Mouse (Mus musculus) gastrocnemius, postnatal 10 days (tissue): ENCODE measurements around the gene Adam23. TPM values are rescaled to one million over a fixed set of nuclear protein-coding genes. Genes with fewer than 3 reads are reported as not detected.
A peak's percentile ranks its signal among the peaks of the same experiment; 100 is the strongest.
"Not testable (repeated sequence)": the region's sequence is repeated elsewhere in the genome, so short reads cannot be mapped to it uniquely, and the experiment has no call there.

Experiments
- DNase-seq: peaks from one replicate; pipeline ENCODE4 v3.0.0; 2021; ENCODE audit warnings: mixed read lengths
- total RNA-seq, 2 experiments: library from RNA; stranded (reverse); gene quantifications; 2 replicates each; pipeline ENCODE4 v1.2.3; 2021

Adam23 gene
- total RNA-seq, 2 experiments from 2014 or later, result 9.7 to 11.8 TPM

DNA sequence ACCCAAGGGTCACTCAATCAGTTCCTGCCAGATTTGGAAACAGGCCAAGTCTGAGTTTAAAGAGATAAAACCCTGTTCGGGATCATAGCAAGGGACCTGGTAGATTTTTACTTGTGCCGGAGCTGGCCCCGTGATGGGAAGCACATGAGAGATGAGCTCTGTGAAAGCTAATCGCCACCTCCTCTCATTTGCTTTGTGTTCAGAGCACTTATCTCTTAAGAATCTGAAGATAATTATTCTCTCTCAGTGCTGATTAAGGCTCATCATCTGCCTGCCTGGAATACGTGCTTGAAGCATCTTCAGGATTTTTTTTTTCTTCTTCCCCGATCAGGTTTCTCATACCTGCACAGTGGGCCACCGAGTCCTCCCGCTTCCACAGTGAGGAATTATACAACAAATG, 133.5 kb downstream of the Adam23 start:
- DNase-seq, result no peak

DNA sequence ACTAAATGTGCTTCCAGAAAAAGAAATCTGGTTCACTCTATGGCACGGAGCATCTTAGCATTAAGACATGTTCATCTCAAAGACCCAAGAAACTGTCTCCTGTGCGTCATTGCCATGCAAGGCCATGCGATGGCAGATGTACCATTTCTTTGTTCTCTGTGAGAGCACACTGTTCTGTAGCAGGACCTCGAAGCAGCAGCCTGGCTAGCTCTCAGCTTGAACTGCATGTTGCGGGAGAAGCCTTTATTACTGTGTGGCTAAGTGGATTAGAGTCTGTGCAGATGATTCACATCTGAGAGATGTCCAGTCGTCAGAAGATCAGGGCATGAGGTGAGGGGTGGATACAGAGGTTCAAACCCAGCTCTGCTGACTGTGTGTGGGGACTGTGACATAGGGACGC, 141.2 kb downstream of the Adam23 start:
- DNase-seq, result no peak

DNA sequence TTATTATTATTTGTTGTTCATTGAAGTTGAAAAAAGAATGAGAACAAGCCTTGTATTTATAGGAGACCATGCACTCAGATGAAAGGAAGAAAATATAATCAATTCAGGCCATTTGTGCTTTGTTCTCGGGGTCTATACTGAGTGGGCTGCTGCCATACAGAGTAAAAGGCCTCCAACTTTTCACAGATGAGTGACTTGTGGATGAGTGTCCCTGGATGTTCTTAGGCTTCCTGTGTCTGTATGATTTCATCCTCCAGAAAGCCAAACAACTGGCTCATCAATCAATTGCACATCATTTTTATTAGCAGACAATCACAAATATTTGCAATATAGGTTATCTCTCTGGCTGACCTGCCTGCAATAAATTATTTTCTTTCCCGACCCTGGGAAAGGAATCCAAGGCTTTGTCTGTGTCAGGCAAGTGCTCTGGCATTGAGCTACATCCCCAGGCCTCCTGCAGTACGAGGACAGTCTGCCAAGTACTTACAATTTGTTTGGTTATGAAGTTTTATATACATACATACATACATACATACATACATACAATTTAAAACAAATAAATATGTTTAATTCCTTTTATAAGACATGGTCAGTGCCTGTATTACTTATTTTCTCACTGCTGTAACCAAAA, 158.3 kb downstream of the Adam23 start:
- DNase-seq, result no peak

GRCm38 (mm10) chr1:63609613-63610012, 163.9 kb downstream of the Adam23 start:
- no peak for DNase-seq

- peak; percentile 64 for DNase-seq
Measured at GRCm38 (mm10) chr1:63614594-63614993, 168.9 kb downstream of the Adam23 start.

- DNase-seq, result no peak
Measured at GRCm38 (mm10) chr1:63615668-63616067, 170.0 kb downstream of the Adam23 start, which contains the start of gene Gm39653. TSS of gene Gm39653 (plus strand) at chr1:63615968.

DNA sequence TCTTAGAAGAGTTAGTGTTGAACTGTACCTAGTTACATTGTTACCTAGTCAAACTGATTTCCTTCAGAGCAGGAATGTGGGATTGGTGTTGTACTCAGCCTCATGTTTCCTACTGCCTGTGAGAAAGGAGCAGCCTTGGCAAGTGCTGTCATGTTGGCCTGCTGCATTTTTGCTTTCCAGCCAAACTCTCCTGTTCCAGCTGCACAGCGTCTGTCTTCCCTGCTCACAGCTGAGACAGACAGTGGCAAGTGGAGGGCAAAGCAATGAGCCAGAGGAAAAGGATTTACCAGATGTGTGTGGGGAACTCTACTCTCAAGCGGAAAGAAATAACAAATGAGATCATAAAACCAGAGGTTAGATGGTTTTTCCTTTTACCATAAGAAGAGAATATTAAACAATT, 182.5 kb downstream of the Adam23 start:
- DNase-seq, result peak; percentile 57

DNA sequence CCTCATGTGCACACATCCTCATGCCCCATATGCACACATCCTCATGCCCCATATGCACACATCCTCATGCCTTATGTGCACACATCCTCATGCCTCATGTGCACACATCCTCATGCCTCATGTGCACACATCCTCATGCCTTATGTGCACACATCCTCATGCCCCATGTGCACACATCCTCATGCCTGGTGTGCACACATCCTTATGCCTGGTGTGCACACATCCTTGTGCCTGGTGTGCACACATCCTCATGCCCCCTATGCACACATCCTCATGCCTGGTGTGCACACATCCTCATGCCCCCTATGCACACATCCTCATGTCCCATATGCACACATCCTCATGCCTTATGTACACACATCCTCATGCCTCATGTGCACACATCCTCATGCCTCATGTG, 184.7 kb downstream of the Adam23 start:
- DNase-seq, result not testable (repeated sequence)

- DNase-seq, result no peak
Measured at GRCm38 (mm10) chr1:63639921-63640320, 194.2 kb downstream of the Adam23 start.

Other genes starting within 250 kb of the Adam23 start
- gene Gpr1, start 231.3 kb upstream of the Adam23 start, total RNA-seq, result under 1 TPM; 0.29 to 0.59 TPM
- 10 to 100 TPM; 30.3 to 36.6 TPM for gene Zdbf2, start 172.6 kb upstream of the Adam23 start, total RNA-seq
- not detected for gene Gm39653, start 170.1 kb downstream of the Adam23 start, total RNA-seq
- not detected for gene Dytn, start 241.0 kb downstream of the Adam23 start, total RNA-seq